Mouse (Mus musculus) 3T3-L1 (cell line): Measurements from ENCODE around the gene Zmym4.
"Not testable (repeated sequence)": the region's sequence is repeated elsewhere in the genome, so short reads cannot be mapped to it uniquely, and the experiment has no call there.

Source experiments
- DNase-seq: peaks from one replicate; pipeline ENCODE4 v3.0.0-alpha.2; 2015; ENCODE audit warnings: low read depth, low spot score

The Zmym4 gene

DNA sequence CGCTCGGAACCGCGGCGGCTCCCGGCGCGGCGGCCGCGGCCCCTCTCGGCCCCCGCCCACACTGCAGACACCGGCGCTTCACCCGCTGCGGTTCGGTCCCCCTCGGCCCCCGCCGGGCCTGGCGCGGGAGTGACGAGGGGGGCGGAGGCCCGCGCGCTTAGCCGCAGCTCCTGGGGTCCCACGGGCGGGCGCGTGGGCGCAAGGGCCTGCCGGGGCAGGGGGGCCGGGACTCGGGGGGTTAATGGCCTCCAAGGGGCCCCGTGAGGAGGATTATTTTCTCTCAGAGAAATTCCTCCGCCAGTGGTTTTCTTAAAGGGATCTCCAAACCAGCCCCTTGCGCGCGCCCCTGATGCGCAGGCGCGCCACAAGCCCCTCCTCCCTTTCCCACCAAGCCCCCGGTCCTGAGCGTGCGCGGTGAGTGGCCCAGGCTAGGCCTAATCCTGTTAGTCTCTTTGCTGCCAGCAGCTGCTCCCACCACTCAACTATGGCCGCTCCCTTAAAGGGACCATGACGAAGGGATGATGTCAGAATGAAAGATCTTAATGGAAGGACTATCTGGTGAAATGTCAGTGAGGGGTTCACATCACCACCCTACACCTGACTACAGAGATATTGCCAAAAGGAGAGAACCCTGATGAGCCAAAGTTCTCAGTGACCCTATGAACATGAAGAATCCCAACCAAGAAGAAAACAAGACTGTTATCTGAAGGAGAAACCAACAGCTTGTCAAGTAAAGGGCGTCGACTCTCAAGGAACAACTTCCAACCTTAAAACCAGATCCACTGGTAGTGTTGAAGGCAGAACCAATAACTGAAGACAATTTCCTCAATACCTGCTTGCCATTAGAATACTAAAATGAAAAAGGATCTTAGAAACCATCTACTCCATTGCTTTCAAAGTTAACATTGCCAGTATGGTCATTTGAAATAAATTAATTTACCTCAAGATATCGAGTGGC is at the start of gene Zmym4:
Zmym4 (minus strand) TSS at position 272 of the 958 bp plus-strand sequence.
- peak; percentile 93 for DNase-seq

DNA sequence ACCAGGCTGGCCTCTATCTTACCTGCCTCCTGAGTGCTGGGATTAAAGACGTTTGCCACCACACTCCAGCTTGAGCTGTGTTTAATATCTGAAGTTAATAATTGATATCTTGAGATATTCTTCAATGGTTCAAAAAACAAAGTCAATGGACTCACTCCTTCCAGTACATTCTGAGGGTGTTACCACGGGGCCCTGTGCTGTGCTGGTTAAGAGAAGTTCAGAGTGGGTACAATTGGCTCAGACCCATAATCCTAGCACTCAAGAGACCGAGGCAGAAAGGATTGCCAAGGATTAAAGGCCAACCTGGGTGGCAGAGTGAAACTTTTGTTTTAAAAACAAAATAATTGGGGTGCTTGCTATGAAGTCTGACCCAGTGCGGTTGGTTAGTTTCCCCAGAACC is 48.4 kb upstream of the Zmym4 start:
- no peak for DNase-seq

DNA sequence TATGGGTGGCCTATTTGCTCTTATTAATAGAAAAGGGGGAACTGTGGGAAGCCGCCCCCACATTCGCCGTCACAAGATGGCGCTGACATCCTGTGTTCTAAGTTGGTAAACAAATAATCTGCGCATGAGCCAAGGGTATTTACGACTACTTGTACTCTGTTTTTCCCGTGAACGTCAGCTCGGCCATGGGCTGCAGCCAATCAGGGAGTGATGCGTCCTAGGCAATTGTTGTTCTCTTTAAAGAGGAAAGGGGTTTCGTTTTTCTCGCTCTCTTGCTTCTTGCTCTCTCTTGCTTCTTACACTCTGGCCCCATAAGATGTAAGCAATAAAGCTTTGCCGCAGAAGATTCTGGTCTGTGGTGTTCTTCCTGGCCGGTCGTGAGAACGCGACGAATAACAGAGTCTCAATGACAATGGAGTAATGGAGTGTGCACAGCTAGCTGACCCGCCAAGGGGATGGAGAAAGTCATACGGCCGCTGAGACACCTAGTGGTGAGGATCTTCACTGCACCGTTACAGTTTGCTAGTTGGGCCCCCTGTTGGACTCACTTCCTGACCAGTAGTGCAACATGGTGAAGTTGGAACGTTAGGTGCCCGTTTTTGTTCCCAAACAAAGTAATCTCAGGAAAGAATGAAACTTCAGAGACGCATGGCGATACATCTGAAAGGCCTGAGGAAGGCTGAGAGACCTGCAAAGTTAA is 47.5 kb upstream of the Zmym4 start:
- peak; percentile 73 for DNase-seq

DNA sequence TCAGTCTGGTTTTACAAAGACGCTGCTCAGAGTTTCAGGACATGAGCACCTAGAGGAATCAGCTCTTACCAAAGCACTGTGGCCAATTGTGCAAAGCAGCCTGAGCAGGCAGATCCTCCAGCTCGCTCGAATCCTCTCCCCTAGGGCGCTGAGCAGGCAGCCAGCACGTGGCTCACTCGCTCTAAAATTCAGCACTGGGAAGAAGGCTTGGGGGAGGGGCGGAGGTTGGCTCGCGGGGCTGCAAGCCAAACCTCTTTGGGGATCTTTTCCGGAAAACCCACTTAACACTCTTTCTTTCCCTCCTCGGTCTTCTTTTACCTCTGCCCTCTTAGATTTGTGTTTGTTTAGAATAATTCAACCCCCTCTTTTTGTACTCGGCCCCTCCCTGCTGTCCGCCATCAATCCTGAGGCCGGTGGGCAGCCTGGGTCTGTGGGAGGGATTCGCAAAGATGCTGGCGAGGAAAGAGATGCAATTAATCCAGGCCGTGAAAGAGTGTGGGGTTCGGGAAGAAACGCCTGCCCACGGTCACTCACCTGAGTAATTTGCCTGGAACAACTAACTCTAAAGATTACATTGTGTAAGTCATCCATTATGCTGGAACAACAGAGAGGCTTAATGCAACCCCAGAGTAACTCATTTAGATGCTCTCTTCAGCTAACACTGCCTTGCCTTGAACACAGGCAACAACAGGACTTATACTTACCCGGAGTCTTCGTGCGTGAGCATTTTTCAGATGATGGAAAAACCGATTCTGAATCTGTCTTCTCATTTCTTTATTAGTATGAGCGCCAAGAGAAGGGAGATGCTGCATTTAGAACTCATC is 37.4 kb upstream of the Zmym4 start:
- no peak for DNase-seq

DNA sequence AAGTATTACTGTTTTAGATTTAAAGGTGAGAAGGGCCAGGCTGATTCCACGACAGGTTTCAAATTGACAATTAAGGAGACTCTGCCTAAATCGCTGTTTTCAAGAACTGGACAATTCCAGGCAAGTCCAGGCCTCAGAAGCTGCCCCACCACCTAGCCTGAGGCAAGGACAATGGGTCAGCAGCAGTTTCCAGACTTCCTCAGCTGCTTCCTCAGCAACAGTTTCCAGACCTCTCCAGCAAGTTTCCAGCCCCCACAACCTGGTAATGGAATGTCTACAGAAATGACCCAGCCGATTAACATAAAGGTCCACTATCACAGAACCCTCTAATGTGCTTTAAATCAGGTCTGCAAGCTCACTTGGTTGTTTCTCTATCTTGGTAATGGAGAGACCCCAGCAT is 36.4 kb upstream of the Zmym4 start:
- DNase-seq = no peak

DNA sequence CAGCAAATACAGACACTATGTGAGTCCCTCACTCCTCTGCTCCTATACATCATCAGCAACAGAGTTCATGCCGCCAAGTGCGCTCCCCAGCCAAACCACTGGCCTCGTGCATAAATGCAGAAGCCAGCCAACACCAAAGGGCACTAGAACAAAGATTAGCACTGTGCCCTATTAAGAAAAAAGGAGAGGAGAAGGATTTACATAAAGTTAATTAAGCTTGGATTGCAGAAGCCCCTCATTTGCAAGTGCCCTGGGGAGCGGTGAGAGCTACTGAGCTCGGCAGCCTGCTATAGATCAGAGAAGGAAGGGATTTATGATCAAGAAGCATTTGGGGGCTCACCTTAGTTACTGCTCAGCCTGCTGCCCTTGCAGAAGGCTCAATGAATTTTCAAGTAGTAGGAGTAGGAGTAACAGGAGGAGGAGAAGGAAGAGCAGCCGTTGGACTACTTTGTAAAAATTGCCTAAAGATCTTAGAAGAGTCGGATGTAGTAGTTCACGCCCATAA is 32.7 kb upstream of the Zmym4 start:
- DNase-seq = no peak

DNA sequence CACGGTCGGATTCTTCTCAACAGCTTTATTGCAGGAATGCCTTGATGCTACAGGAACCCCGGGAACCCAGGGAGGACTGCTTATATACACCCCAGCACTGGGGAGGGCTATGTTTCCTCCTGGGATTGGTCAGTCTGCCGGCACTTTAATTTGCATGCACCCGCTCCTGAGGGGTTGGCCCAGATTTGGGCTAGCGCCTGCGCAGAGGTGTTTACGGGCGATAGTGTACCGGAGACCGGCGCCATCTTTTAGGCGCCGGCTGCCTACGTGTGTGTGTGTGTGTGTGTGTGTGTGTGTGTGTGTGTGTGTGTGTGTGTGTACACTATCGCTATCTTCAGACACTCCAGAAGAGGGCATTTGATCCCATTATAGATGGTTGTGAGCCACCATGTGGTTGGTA is 31.4 kb upstream of the Zmym4 start:
- not testable (repeated sequence) for DNase-seq

DNA sequence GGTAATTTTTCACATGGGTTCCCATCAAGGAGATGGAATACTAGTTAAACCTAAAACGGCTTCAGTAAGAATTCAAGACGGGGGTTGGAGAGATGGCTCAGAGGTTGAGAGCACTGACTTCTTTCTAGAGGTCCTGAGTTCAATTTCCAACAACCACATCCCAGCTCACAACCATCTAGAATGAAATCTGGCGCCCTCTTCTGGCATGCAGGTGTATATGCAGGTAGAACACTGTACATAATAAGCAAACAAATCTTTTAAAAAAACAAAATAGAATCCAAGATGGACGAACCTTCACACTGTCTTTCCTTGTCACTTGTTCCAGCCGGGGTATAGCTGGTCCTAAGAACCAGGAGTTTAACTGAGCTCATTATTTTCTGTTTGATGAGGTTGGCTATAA is 24.4 kb upstream of the Zmym4 start:
- DNase-seq = peak; percentile 44

DNA sequence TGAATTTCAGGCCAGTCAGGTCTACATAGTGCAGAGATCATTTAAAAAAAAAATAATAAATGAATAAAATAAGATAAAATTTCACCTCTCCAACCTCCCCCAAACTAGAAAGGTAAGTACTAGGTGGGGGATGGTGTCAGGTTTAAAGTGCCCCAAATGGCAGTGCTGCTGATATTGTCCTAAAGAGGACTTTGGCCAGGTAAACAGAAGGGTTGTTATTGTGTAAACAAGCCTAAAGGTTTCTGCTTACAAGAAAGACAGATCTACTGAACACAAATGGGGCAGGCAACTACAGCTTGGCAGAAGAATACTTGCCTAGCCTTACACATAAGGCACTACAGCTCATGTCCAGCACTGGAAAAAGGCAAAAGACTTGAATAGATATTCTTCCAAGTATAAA is 22.6 kb upstream of the Zmym4 start:
- no peak for DNase-seq

DNA sequence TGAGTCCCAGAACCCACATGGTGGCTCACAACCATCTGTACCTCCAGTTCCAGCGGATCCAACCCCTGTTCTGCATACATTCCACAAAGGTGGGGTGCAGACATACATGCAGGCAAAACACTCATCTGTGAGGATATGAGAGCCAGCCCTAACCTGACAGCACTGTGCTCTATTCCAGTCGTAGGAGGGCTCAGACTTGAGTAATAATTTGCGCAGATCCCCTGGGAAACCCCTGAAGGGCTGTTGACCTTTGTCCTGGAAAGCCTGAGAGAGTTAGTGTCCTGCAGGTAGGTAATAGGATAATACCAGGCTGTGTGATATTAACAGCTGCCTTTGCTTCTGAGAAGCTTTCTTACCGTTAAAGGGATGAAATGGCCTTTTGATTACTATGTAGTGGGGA is 20.6 kb upstream of the Zmym4 start:
- no peak for DNase-seq

DNA sequence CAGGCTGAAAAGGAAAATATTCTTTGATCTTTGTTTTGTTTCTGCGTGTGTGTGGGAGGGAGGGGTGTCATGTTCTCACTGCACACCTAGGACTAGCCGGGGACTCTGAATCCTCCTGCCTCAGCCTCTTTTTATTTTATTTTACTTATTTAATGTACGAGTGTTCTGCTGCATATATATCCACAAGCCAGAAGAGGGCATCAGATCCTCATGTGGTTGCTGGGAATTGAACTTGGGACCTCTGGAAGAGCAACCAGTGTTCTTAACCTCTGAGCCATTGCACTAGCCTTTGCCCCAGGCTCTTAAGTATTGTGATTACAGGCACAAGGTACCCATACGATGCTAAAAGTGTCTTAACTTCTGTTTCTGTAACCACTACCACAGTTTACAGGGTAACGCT is 18.8 kb upstream of the Zmym4 start:
- DNase-seq = no peak

DNA sequence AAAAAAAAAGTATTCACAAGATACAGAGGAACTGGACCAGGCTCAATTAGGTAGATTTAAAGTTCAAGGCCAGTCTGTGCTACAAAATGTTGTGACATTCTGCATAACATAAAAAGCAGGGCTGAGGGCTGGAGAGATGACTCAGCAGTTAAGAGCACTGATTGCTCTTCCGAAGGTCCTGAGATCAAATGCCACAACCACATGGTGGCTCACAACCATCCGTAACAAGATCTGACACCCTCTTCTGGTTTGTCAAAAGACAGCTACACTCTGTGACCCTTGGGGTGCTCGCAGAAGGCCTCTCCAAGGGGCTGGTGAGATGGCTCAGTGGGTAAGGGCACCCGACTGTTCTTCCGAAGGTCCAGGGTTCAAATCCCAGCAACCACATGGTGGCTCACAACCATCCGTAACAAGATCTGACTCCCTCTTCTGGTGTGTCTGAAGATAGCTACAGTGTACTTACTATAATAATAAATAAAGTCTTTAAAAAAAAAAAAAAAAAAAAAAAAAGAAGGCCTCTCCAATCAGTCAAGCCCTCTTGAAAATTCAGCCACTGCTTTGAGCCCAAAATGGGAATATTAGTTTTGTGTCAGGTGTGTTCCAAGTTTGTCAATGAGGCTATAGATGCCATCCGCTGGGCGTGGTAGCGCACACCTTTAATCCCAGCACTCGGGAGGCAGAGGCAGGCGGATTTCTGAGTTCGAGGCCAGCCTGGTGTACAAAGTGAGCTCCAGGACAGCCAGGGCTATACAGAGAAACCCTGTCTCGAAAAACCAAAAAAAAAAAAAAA is 16.0 kb upstream of the Zmym4 start:
- DNase-seq = peak; percentile 20

DNA sequence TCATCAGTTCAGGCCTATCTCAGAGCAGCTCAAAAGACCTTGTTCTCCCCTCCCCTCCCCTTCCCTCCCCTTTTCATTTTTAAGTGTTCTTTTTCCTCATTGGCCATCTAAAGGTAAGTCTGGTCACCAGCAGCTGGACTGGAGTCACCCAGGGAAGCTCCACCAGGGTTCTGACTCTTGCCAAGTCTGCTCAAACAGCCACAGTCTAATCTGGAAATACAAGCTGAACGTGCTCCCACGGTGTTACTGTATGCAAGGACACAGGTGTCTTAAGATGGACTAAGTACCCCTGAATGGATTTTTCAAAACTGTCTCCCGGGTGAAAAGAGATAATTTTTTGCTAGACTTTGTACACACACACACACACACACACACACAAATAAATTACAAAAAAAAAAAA is 15.4 kb upstream of the Zmym4 start:
- DNase-seq = no peak

DNA sequence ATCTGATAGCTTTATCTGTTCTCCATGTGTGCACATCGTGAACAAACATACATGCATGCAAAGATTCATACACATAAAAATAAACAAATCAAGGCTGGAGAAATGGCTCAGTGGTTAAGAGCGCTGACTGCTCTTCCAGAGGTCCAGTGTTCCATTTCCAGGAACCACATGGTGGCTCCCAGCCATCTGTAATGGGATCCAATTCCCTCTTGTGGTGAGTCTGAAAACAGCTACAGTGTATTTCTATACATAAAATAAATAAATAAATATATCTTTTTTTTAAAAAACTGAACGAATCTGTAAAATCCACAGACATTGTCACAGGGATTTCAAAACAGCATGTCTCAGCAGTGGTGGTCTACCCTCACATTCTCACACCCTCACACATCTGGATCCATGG is 10.8 kb upstream of the Zmym4 start:
- peak; percentile 72 for DNase-seq

DNA sequence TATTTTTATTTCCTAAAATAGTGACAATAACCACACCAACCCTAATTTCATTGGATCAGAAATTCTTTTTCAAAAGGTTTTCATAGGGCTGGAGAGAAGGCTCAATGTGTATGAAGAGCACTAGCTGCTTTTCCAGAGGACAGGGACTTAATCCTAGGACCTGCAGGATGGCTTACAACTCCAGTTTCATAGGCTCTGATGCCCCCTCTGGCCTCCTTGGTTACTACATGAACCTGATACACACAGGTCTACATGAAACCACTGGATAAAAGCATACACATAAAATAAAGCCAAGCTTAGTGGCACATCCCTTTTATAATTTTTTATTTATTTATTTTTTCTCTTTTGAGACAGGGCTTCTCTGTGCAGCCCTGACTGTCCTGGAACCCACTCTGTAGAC is 9.5 kb upstream of the Zmym4 start:
- DNase-seq = peak; percentile 69

DNA sequence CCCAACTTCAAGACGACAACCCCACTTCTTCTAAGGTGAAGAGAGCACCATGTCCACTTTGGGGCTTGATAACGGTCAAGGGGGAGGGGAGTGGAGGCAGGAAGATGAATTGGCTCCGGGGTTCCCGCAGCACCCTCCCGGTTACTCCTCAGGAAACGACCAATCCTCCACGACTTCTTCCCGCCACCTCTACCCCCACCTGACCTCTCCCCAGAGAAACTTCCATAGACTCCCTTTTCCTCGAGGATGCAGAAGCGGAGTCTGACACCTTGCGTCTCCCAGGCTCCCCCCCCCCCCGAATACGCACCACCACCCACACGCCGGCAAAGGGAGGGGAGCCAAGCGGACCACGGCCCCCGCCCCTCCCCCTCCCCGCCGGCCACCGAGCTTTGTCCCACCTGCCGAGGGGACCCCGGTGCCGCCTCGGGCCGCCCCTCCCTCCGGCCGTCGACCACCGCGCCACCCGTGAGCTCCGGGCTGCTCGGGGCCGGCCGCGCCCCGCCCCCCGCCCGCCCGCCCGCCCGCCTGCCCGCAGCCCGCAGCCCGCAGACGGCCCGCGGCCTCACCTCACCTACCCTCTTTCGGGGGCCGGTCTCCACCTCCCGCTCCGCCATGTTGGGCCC is 583 bp downstream of the Zmym4 start:
- DNase-seq = peak; percentile 48

DNA sequence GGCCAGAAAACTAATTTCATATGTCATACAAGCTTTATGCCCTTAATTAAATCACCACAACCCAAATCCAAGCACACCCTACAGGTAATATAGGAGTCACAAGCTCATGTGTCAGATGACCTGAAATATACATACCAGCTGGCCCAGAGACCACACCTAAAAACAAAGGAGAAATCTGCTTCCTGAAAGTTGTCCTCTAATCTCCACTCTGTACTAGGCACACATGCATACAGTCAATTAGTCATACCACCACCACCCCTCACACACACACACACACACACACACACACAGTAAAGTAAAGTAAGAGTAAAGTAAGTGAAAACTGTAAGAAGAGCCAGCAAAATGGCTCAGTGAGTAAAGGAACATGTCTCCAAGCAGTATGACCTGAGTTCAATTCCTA is 9.3 kb downstream of the Zmym4 start:
- DNase-seq = no peak

DNA sequence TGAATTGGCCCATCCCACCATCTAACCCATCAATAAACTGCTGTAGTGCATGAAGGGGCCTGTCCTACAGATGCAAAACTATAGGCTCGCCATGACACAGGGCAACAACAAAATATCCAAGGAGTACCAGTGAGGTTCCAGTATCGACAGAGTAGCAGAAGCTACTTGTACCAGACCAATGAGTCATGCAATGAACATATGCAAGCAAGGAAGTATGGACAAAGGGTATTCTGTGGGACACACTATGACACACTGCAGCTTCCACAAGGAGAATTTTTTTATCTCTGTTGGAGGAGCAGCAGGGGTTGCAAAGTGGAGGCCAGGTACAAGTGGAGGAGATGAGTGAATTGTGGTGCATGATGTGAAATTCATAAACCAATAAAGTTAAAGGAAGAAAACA is 9.7 kb downstream of the Zmym4 start:
- peak; percentile 39 for DNase-seq

DNA sequence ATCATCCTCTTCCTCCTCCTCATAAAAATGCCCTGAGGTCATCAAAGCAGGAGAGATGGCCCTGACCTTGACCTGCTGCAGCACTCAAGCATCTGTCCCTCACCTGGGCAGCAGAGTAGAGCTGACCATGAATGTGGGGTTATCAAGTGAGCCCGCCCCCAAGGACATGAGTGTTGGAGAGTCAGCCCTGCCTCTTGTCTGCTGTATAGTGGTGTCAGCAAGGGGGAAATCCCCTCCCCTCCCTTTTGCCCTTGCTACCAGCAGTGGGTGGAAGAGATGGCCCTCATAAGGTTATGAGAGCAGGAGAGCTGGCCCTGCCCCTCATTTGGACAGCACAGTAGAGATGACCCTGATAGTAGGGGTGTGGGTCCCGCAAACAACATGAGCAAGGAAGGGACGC is 10.5 kb downstream of the Zmym4 start:
- DNase-seq = no peak

DNA sequence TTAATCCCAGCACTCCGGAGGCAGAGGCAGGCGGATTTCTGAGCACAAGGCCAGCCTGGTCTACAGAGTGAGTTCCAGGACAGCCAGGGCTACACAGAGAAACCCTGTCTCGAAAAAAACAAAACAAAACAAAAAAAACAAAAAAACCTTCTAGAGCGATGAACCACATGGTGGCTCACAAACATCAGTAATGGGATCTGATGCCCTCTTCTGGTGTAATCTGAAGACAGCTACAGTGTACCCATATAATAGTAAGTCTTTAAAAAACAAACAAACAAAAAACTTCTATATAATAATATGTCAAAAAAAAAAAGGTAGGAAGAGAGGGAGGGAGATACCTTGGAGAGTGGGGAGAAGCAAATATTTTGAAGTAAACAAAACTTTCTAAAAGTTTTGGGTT is 17.1 kb downstream of the Zmym4 start:
- DNase-seq = peak; percentile 25

DNA sequence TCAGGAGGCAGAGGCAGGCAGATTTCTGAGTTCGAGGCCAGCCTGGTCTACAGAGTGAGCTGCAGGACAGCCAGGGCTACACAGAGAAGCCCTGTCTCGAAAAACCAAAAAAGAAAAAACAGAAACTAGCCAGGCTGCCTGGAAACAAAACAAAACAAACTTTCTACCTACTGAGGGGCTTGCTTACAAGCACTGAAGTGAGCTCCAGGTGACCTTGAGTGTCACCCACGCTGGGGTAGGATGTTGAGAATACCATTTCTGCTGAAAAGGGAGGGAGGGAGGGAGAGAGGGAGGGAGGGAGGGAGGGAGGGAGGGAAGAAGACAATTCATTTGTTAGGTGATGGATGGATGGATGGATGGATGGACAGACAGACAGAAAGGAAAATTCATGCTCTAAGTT is 24.5 kb downstream of the Zmym4 start:
- DNase-seq = no peak
